Mouse (Mus musculus) adrenal gland, postnatal 36 days (tissue): ENCODE measurements at regions not wholly inside any gene's neighbourhood (a gene's known extent, or its start where the extent isn't known, plus 50 kb on each side); places are given as distances from the start of the nearest gene placed in this dataset.

Experiments used
- DNase-seq, 2 experiments: peaks; one replicate each; pipeline ENCODE4 v3.0.0; 2021; ENCODE audit warnings: mixed read lengths in 1 of 2

GRCm38 (mm10) chr2:30717566-30718328, 85.7 kb downstream of the 1700001O22Rik start:
- peak in 1 of 2 experiments; percentile 40 for DNase-seq

GRCm38 (mm10) chr2:30716580-30717565, 86.6 kb downstream of the 1700001O22Rik start:
- peak; percentile 64 to 78 for DNase-seq

GRCm38 (mm10) chr2:30715720-30716310, 87.6 kb downstream of the 1700001O22Rik start:
- DNase-seq: no peak

GRCm38 (mm10) chr2:30713535-30713934, 89.9 kb downstream of the 1700001O22Rik start:
- peak; percentile 58 to 62 for DNase-seq

- no peak for DNase-seq
Observed at GRCm38 (mm10) chr2:30712841-30713401, 90.5 kb downstream of the 1700001O22Rik start.

- DNase-seq: peak; percentile 97
Observed at GRCm38 (mm10) chr2:30711853-30712498, 91.5 kb downstream of the 1700001O22Rik start.

- peak in 1 of 2 experiments; percentile 53 for DNase-seq
Observed at GRCm38 (mm10) chr2:30711476-30711852, 92.0 kb downstream of the 1700001O22Rik start.

- no peak for DNase-seq
Observed at GRCm38 (mm10) chr2:30710895-30711294, 92.6 kb downstream of the 1700001O22Rik start.

GRCm38 (mm10) chr2:30709386-30709884, 94.0 kb downstream of the 1700001O22Rik start:
- peak in 1 of 2 experiments; percentile 21 for DNase-seq

- no peak for DNase-seq
Observed at GRCm38 (mm10) chr2:30708762-30709385, 94.6 kb downstream of the 1700001O22Rik start.

GRCm38 (mm10) chr2:30708001-30708683, 95.3 kb downstream of the 1700001O22Rik start:
- DNase-seq: peak; percentile 84 to 91

GRCm38 (mm10) chr2:30707099-30708000, 96.1 kb downstream of the 1700001O22Rik start:
- peak; percentile 72 for DNase-seq

GRCm38 (mm10) chr2:30706036-30706435, 97.4 kb downstream of the 1700001O22Rik start:
- no peak for DNase-seq

GRCm38 (mm10) chr2:30703308-30703707, 100.2 kb downstream of the 1700001O22Rik start:
- no peak for DNase-seq

- DNase-seq: no peak
Observed at GRCm38 (mm10) chr2:30702711-30703110, 100.8 kb downstream of the 1700001O22Rik start.

GRCm38 (mm10) chr2:30700890-30701289, 102.6 kb downstream of the 1700001O22Rik start:
- DNase-seq: no peak

- DNase-seq: no peak
Observed at GRCm38 (mm10) chr2:30700471-30700870, 103.0 kb downstream of the 1700001O22Rik start.

GRCm38 (mm10) chr2:30699797-30700454, 103.5 kb downstream of the 1700001O22Rik start:
- peak; percentile 80 to 84 for DNase-seq
